Mouse (Mus musculus) kidney, embryonic 16.5 days (tissue): Measurements from ENCODE around the gene Myh7b. TPM values are rescaled to one million over a fixed set of nuclear protein-coding genes. Genes with fewer than 3 reads are reported as not detected.

Experiments
- ATAC-seq: fragments of 200-750 bp; cut with Nextera tagmentation; 2 replicates; pipeline ENCODE4 v1.8.0; 2017; ENCODE audit warnings: moderate TSS enrichment; ENCODE audit not compliant: low FRiP score, low TSS enrichment
- H3K27ac ChIP-seq: fragments of 300-500 bp; sonication (generic); 2 replicates; pipeline ENCODE4 v1.5.1; 2014; ENCODE audit warnings: low read length
- H3K27me3 ChIP-seq: fragments of 300-500 bp; sonication (generic); 2 replicates; pipeline ENCODE4 v1.6.1; 2014; ENCODE audit warnings: low read length, control low read depth, mixed read lengths; ENCODE audit not compliant: insufficient read depth
- H3K36me3 ChIP-seq: fragments of 300-500 bp; sonication (generic); 2 replicates; pipeline ENCODE4 v1.6.1; 2014; ENCODE audit warnings: low read length, control low read depth, mixed read lengths; ENCODE audit not compliant: insufficient read depth
- H3K4me1 ChIP-seq: fragments of 300-500 bp; sonication (generic); 2 replicates; pipeline ENCODE4 v1.6.1; 2014; ENCODE audit warnings: low read length, control low read depth, mixed read lengths; ENCODE audit not compliant: insufficient read depth
- H3K4me2 ChIP-seq: fragments of 300-500 bp; sonication (generic); replicated peaks from 2 replicates; pipeline ENCODE4 v1.6.1; 2014; ENCODE audit warnings: low read depth, low read length
- H3K4me3 ChIP-seq: fragments of 300-500 bp; sonication (generic); 2 replicates; pipeline ENCODE4 v1.5.1; 2014; ENCODE audit warnings: mild to moderate bottlenecking, low read length
- H3K9ac ChIP-seq: fragments of 300-500 bp; sonication (generic); replicated peaks from 2 replicates; pipeline ENCODE4 v1.6.1; 2014; ENCODE audit warnings: low read length
- H3K9me3 ChIP-seq: fragments of 300-500 bp; sonication (generic); 2 replicates; pipeline ENCODE4 v1.6.1; 2016; ENCODE audit warnings: low read length, control low read depth
- whole genome bisulfite sequencing: fragments of 180-500 bp; shearing (Covaris S2); extraction: QIAGEN DNeasy Blood & Tissue Kit; methylation state at CpG from one replicate; pipeline ENCODE4 v1.1.7; 2014; 5-methylcytosine and 5-hydroxymethylcytosine counted together
- polyA plus RNA-seq: library from polyadenylated mRNA; unstranded; fragments of >200 nt; fragmentation: Nextera tagmentation; extraction: Ambion mirVana; gene quantifications from 2 replicates; pipeline ENCODE4 v1.2.1, GENCODE M21; 2015

Gene Myh7b
- polyA plus RNA-seq, 1 experiment from 2014 or later, result 0.56 TPM

GRCm38 (mm10) chr2:155619817-155620216, 8.8 kb downstream of the Myh7b start:
- ATAC-seq, result peak; percentile 72
- no peak overlapping the region for H3K4me3 ChIP-seq
- no peak overlapping the region for H3K9ac ChIP-seq
- no peaks in the 10 kb centered on the region for H3K4me1 ChIP-seq
- no peaks in the 10 kb centered on the region for H3K36me3 ChIP-seq
- H3K27me3 ChIP-seq, result peaks cover 3% of the 10 kb centered on the region; the same call in 1 of the 2 replicates
- no peaks in the 10 kb centered on the region for H3K9me3 ChIP-seq
- WGBS, result 14% methylated on average over 8 of the region's 8 CpGs
- no peak overlapping the region for H3K27ac ChIP-seq
- H3K4me2 ChIP-seq, result no peak overlapping the region

- Histone ChIP-seq H3K9ac (no peak overlapping the region), H3K4me2 (no peak overlapping the region), H3K27me3 (peaks cover 3% of the 10 kb centered on the region), H3K9me3 (no peaks in the 10 kb centered on the region), H3K4me3 (no peak overlapping the region), H3K4me1 (no peaks in the 10 kb centered on the region), H3K36me3 (no peaks in the 10 kb centered on the region), H3K27ac (no peak overlapping the region)
- no peak for ATAC-seq
- 29% methylated on average over 11 of the region's 11 CpGs for WGBS
Measured at GRCm38 (mm10) chr2:155622606-155623005, 11.6 kb downstream of the Myh7b start.

DNA sequence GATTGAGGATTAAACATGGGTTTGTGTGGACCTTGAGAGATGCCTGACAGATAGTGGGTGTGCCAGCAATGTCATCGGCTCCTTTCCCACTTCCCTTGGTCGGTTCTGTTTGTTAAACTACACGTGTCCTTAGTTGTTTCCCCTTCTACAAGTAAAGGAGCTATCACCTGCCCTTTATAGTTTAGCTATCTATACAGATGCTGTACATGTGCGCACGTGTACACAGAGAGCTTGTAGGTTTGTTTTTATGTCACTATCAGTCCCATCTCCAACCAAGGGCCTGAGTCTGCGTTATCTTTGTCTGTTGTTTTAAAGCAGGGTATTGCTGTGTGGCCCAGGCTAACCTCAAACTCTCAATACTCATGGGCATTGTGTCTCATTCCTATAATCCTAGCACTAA, 13.0 kb downstream of the Myh7b start:
- Histone ChIP-seq H3K4me2 (no peak overlapping the region), H3K9me3 (no peaks in the 10 kb centered on the region), H3K4me1 (peaks cover under 1% of the 10 kb centered on the region), H3K27ac (no peak overlapping the region), H3K27me3 (peaks cover 12% of the 10 kb centered on the region), H3K9ac (no peak overlapping the region), H3K36me3 (no peaks in the 10 kb centered on the region), H3K4me3 (no peak overlapping the region)
- ATAC-seq, result no peak
- 81% methylated on average over 6 of the region's 6 CpGs for WGBS

DNA sequence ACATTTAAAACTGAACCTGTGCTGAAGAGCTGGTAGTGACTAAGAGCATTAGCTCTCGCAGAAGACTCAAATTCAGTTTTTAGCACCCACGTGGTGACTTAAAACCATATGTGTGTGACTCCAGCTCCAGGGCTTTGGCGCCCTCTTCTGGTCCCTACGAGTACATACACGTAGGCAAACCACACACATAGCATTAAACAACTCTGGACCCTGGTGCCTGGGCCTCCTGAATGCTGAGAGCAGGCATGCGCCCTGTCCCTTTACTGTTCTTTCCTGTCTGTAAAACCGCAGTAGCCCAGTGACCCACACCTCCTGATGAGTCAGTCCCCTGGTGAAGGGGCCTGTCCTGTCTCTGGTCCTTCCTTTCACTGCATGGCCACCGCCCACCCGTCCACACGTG, 13.7 kb downstream of the Myh7b start:
- H3K9ac ChIP-seq, result no peak overlapping the region
- H3K27me3 ChIP-seq, result peaks cover 18% of the 10 kb centered on the region
- no peak for ATAC-seq
- WGBS, result 41% methylated on average over 10 of the region's 10 CpGs
- H3K9me3 ChIP-seq, result no peaks in the 10 kb centered on the region
- H3K4me2 ChIP-seq, result no peak overlapping the region
- peaks cover 8% of the 10 kb centered on the region for H3K4me1 ChIP-seq
- no peak overlapping the region for H3K4me3 ChIP-seq
- H3K36me3 ChIP-seq, result no peaks in the 10 kb centered on the region
- H3K27ac ChIP-seq, result no peak overlapping the region

DNA sequence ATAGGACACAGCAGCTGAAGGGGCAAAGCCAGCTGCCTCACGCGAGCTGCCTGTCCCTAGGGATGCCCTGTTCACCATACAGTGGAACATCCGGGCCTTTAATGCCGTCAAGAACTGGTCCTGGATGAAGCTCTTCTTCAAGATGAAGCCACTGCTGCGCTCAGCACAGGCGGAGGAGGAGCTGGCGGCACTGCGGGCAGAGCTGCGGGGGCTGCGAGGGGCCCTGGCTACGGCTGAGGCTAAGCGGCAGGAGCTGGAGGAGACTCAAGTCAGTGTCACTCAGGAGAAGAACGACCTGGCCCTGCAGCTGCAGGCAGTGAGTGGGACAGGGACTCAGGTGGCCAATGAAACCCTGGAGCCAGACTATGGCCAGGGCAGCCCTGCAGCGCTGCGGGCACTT, 15.3 kb downstream of the Myh7b start:
- Histone ChIP-seq H3K27ac (no peak overlapping the region), H3K27me3 (peaks cover 33% of the 10 kb centered on the region), H3K9me3 (no peaks in the 10 kb centered on the region), H3K9ac (no peak overlapping the region), H3K4me2 (no peak overlapping the region), H3K36me3 (no peaks in the 10 kb centered on the region), H3K4me3 (no peak overlapping the region), H3K4me1 (peaks cover 16% of the 10 kb centered on the region)
- 49% methylated on average over 15 of the region's 15 CpGs for WGBS
- no peak for ATAC-seq

- peaks cover 20% of the 10 kb centered on the region for H3K4me1 ChIP-seq
- H3K36me3 ChIP-seq, result no peaks in the 10 kb centered on the region
- H3K9me3 ChIP-seq, result no peaks in the 10 kb centered on the region
- peaks cover 34% of the 10 kb centered on the region for H3K27me3 ChIP-seq
- no peak overlapping the region for H3K4me3 ChIP-seq
- no peak for ATAC-seq
- H3K4me2 ChIP-seq, result no peak overlapping the region
- 56% methylated on average over 21 of the region's 21 CpGs for WGBS
- no peak overlapping the region for H3K27ac ChIP-seq
- no peak overlapping the region for H3K9ac ChIP-seq
Measured at GRCm38 (mm10) chr2:155627030-155627738, 16.2 kb downstream of the Myh7b start.

GRCm38 (mm10) chr2:155628112-155628511, 17.1 kb downstream of the Myh7b start:
- peaks cover 20% of the 10 kb centered on the region for H3K4me1 ChIP-seq
- 91% methylated on average over 9 of the region's 9 CpGs for WGBS
- peaks cover 3% of the 10 kb centered on the region for H3K36me3 ChIP-seq
- no peaks in the 10 kb centered on the region for H3K9me3 ChIP-seq
- H3K27ac ChIP-seq, result no peak overlapping the region
- H3K9ac ChIP-seq, result no peak overlapping the region
- H3K27me3 ChIP-seq, result peaks cover 39% of the 10 kb centered on the region
- no peak overlapping the region for H3K4me2 ChIP-seq
- no peak for ATAC-seq
- H3K4me3 ChIP-seq, result no peak overlapping the region

DNA sequence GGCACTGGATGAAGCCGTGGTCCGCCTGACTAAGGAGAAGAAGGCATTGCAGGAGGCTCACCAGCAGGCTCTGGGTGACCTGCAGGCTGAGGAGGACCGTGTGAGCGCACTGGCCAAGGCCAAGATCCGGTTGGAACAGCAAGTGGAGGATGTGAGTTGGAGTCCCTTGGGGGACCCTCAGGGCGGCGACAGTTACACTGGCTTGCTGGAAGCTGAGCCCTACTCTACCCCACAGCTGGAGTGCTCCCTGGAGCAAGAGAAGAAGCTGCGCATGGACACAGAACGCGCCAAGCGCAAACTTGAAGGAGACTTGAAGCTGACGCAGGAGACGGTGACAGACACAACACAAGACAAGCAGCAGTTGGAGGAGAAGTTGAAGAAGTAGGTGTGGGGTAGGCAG, 17.5 kb downstream of the Myh7b start:
- 82% methylated on average over 13 of the region's 13 CpGs for WGBS
- peaks cover 20% of the 10 kb centered on the region for H3K4me1 ChIP-seq
- no peak overlapping the region for H3K4me2 ChIP-seq
- no peak overlapping the region for H3K27ac ChIP-seq
- H3K4me3 ChIP-seq, result no peak overlapping the region
- H3K27me3 ChIP-seq, result peaks cover 39% of the 10 kb centered on the region
- no peak overlapping the region for H3K9ac ChIP-seq
- H3K9me3 ChIP-seq, result no peaks in the 10 kb centered on the region
- ATAC-seq, result no peak
- H3K36me3 ChIP-seq, result peaks cover 7% of the 10 kb centered on the region

GRCm38 (mm10) chr2:155629231-155629661, 18.2 kb downstream of the Myh7b start:
- Histone ChIP-seq H3K4me2 (peak overlapping the region; percentile 70), H3K27me3 (peaks cover 39% of the 10 kb centered on the region), H3K4me1 (peaks cover 20% of the 10 kb centered on the region), H3K4me3 (peak overlapping the region; percentile 45), H3K27ac (no peak overlapping the region), H3K36me3 (peaks cover 15% of the 10 kb centered on the region), H3K9ac (peak overlapping the region; percentile 55), H3K9me3 (no peaks in the 10 kb centered on the region)
- under 1% methylated on average over 35 of the region's 35 CpGs for WGBS
- peak; percentile 60 for ATAC-seq

DNA sequence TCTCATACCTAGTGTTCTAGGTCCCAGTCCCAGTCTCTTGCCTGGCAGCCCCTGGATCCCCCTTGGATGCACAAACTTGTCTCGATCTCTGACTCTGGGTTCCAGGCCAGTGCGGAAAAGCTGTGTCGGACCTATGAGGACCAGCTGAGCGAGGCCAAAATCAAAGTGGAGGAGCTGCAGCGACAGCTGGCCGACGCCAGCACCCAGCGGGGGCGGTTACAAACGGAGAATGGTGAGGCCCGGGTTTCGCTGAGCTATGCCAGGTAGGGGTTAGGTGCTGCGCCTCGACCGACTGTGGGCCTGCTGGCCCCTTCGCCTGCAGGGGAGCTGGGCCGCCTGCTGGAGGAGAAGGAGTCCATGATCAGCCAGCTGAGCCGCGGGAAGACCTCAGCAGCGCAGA, 19.1 kb downstream of the Myh7b start:
- peaks cover 24% of the 10 kb centered on the region for H3K36me3 ChIP-seq
- no peaks in the 10 kb centered on the region for H3K9me3 ChIP-seq
- no peak overlapping the region for H3K9ac ChIP-seq
- H3K4me1 ChIP-seq, result peaks cover 20% of the 10 kb centered on the region
- H3K4me2 ChIP-seq, result no peak overlapping the region
- no peak for ATAC-seq
- H3K4me3 ChIP-seq, result no peak overlapping the region
- no peak overlapping the region for H3K27ac ChIP-seq
- peaks cover 39% of the 10 kb centered on the region for H3K27me3 ChIP-seq
- WGBS, result 41% methylated on average over 20 of the region's 20 CpGs
